10 mouse cellular contexts compared by ENCODE assay signal in the genomic region with DNA sequence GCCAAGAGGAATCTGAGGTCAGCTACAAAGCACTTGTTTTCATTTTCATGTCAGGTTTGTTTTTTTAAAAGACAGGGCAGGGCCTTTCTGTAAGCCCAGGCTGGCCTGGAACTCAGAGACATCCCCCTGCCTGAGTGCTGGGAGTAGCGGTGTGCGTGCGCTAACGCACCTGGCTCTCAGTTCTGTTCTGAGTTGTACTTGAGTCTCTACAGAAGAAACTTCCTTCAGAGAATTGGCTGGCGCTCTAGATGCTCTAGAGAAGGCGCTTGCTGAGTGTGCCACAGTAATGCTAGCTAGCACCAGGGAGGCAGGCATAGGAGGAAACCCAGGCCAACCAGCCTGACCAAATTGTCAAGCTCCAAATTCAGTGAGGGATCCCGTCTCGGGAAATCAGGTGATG. TPM values are rescaled to one million over a fixed set of nuclear protein-coding genes. Genes with fewer than 3 reads are reported as not detected.
A peak's percentile ranks its signal among the peaks of the same experiment; 100 is the strongest.
DNase-seq lines count a peak whose midpoint lies in the region; ATAC-seq lines count a peak whose summit lies in the region.
"Had no signal": no experiment of that assay in that cellular context is flagged by ENCODE, and none has a peak within 500 bp of the region (broad histone marks: within the 10 kb centered on the region; RNA-seq: fewer than 3 reads in every experiment).

No protein-coding gene starts in this region.

- no peak for DNase-seq in heart, adult 8-10 months (ENCODE audit: low spot score)
- no peak for DNase-seq in neural tube, embryonic 11.5 days (ENCODE audit: low spot score)
- peak; percentile 37 to 64 for DNase-seq in thymus, postnatal 36 days
- no peak for DNase-seq in layer of hippocampus, adult 18-20 months (ENCODE audit: low spot score in 2 of 2)
- DNase-seq in right cerebral cortex, postnatal 10 days (ENCODE audit: low spot score in 2 of 2): no peak

- H3K36me3 ChIP-seq in heart, embryonic 16.5 days (ENCODE audit: control insufficient read depth, insufficient read depth): peaks cover 8% of the 10 kb centered on the region
- no peaks in the 10 kb centered on the region for H3K36me3 ChIP-seq in neural tube, embryonic 11.5 days (ENCODE audit: control insufficient read depth, insufficient read depth, low read length)
- H3K36me3 ChIP-seq in neural tube, embryonic 15.5 days: peaks cover 16% of the 10 kb centered on the region
- H3K36me3 ChIP-seq in hindbrain, embryonic 16.5 days (ENCODE audit: control insufficient read depth, insufficient read depth, low read length): peaks cover 6% of the 10 kb centered on the region

- H3K9me3 ChIP-seq in heart, embryonic 16.5 days (replicated peaks; ENCODE audit: control insufficient read depth, low read length): peaks cover 5% of the 10 kb centered on the region
- no peaks in the 10 kb centered on the region for H3K9me3 ChIP-seq in neural tube, embryonic 11.5 days (ENCODE audit: control insufficient read depth, low read length)
- no peaks in the 10 kb centered on the region for H3K9me3 ChIP-seq in neural tube, embryonic 15.5 days (replicated peaks)
- H3K9me3 ChIP-seq in hindbrain, embryonic 16.5 days (ENCODE audit: control insufficient read depth, low read length): peaks cover 3% of the 10 kb centered on the region
- H3K9me3 ChIP-seq: limb, embryonic 13.5 days had no signal

- H3K27me3 ChIP-seq in heart, embryonic 16.5 days (ENCODE audit: control insufficient read depth, insufficient read depth, low read length): no peaks in the 10 kb centered on the region
- H3K27me3 ChIP-seq in neural tube, embryonic 11.5 days (ENCODE audit: control insufficient read depth, insufficient read depth, low read length): no peaks in the 10 kb centered on the region
- no peaks in the 10 kb centered on the region for H3K27me3 ChIP-seq in neural tube, embryonic 15.5 days (replicated peaks)
- H3K27me3 ChIP-seq in hindbrain, embryonic 16.5 days (replicated peaks; ENCODE audit: control insufficient read depth, insufficient read depth, low read length): no peaks in the 10 kb centered on the region
- H3K27me3 ChIP-seq: limb, embryonic 13.5 days had no signal

- no peak for ATAC-seq in heart, embryonic 16.5 days (replicated peaks; ENCODE audit: extremely low read depth, insufficient read depth, low FRiP score)
- ATAC-seq in neural tube, embryonic 11.5 days (ENCODE audit: insufficient read depth, low FRiP score, low TSS enrichment): no peak
- no peak for ATAC-seq in neural tube, embryonic 15.5 days (ENCODE audit: low FRiP score)
- ATAC-seq in hindbrain, embryonic 16.5 days: no peak

- WGBS in heart, embryonic 16.5 days: 85% methylated on average over 8 of the region's 8 CpGs
- 86% methylated on average over 8 of the region's 8 CpGs for WGBS in neural tube, embryonic 11.5 days
- WGBS in neural tube, embryonic 15.5 days: 82% methylated on average over 8 of the region's 8 CpGs
- 78% methylated on average over 8 of the region's 8 CpGs for WGBS in hindbrain, embryonic 16.5 days

- no peak overlapping the region for H3K9ac ChIP-seq in heart, embryonic 16.5 days (ENCODE audit: low read length)
- H3K9ac ChIP-seq in neural tube, embryonic 11.5 days (ENCODE audit: low read length): no peak overlapping the region
- no peak overlapping the region for H3K9ac ChIP-seq in neural tube, embryonic 15.5 days (replicated peaks)
- no peak overlapping the region for H3K9ac ChIP-seq in hindbrain, embryonic 16.5 days (ENCODE audit: low read depth, low read length)
- H3K9ac ChIP-seq: limb, embryonic 13.5 days had no signal

- H3K4me1 ChIP-seq in heart, embryonic 16.5 days (ENCODE audit: control insufficient read depth, insufficient read depth, low read length): peaks cover 23% of the 10 kb centered on the region
- H3K4me1 ChIP-seq in neural tube, embryonic 11.5 days (ENCODE audit: control insufficient read depth, insufficient read depth, low read length): peaks cover 20% of the 10 kb centered on the region
- H3K4me1 ChIP-seq in neural tube, embryonic 15.5 days: peaks cover 26% of the 10 kb centered on the region
- peaks cover 11% of the 10 kb centered on the region for H3K4me1 ChIP-seq in hindbrain, embryonic 16.5 days (ENCODE audit: control insufficient read depth, insufficient read depth, low read depth, low read length)

- H3K4me3 ChIP-seq in heart, embryonic 16.5 days (ENCODE audit: low read length): no peak overlapping the region
- H3K4me3 ChIP-seq in neural tube, embryonic 11.5 days (ENCODE audit: low read depth, low read length): no peak overlapping the region
- no peak overlapping the region for H3K4me3 ChIP-seq in neural tube, embryonic 15.5 days (replicated peaks)
- H3K4me3 ChIP-seq in hindbrain, embryonic 16.5 days (ENCODE audit: low read length): no peak overlapping the region
- H3K4me3 ChIP-seq: limb, embryonic 13.5 days; myocyte had no signal

- peak overlapping the region; percentile 12; the same call in 1 of the 2 replicates for H3K27ac ChIP-seq in heart, embryonic 16.5 days (ENCODE audit: low read length)
- H3K27ac ChIP-seq in neural tube, embryonic 11.5 days (ENCODE audit: low read depth, low read length): 0 out of 2 replicates have a peak overlapping the region, but pooled peaks have one; percentile 34
- H3K27ac ChIP-seq in neural tube, embryonic 15.5 days (replicated peaks): no peak overlapping the region
- H3K27ac ChIP-seq in hindbrain, embryonic 16.5 days (ENCODE audit: low read depth, low read length): peak overlapping the region; percentile 54

- H3K4me2 ChIP-seq in heart, embryonic 16.5 days (ENCODE audit: low read depth, low read length): no peak overlapping the region
- H3K4me2 ChIP-seq in neural tube, embryonic 11.5 days (ENCODE audit: low read depth): no peak overlapping the region
- no peak overlapping the region for H3K4me2 ChIP-seq in neural tube, embryonic 15.5 days
- H3K4me2 ChIP-seq in hindbrain, embryonic 16.5 days (ENCODE audit: low read length): no peak overlapping the region
- H3K4me2 ChIP-seq: limb, embryonic 13.5 days had no signal

RNA-seq across cellular contexts. Expression of a gene that starts 52.9 kb away (rescaled TPM):
- polyA plus RNA-seq in heart, embryonic 16.5 days (2015; fragmentation: Nextera tagmentation; extraction: Ambion mirVana): 20.3 and 23.7 TPM in 2 replicates
- total RNA-seq in heart, adult 8-10 months (2022): 10 to 100 TPM; 47.2 to 63.1 (median 52.7) TPM
- 15.4 and 17.6 TPM in 2 replicates for polyA plus RNA-seq in neural tube, embryonic 11.5 days (2014; fragmentation: Nextera tagmentation; extraction: Ambion mirVana)
- polyA plus RNA-seq in neural tube, embryonic 15.5 days (2015; fragmentation: Nextera tagmentation; extraction: Ambion mirVana): 34.1 and 36.6 TPM in 2 replicates
- polyA plus RNA-seq in hindbrain, embryonic 16.5 days (2015; fragmentation: Nextera tagmentation; extraction: Ambion mirVana): 35.8 and 36.7 TPM in 2 replicates
- total RNA-seq in layer of hippocampus, adult 18-20 months (2021): 100 to 1,000 TPM; 111 to 130 TPM

Comparison
In these comparisons a context has a peak if more than half of its experiments do, and no peak if none do; other contexts are left out.
1. DNase-seq: peak in thymus, postnatal 36 days (2 of 2); none in heart, adult 8-10 months (single experiment), neural tube, embryonic 11.5 days (single experiment), layer of hippocampus, adult 18-20 months (0 of 2) and right cerebral cortex, postnatal 10 days (0 of 2).